Mouse (Mus musculus): ENCODE measurements around the gene Grap. TPM values are rescaled to one million over a fixed set of nuclear protein-coding genes. Genes with fewer than 3 reads are reported as not detected.
A peak's percentile ranks its signal among the peaks of the same experiment; 100 is the strongest.

Gene Grap
- total RNA-seq, 2 experiments from 2014 or later, result 6.7 to 9.2 TPM

DNA sequence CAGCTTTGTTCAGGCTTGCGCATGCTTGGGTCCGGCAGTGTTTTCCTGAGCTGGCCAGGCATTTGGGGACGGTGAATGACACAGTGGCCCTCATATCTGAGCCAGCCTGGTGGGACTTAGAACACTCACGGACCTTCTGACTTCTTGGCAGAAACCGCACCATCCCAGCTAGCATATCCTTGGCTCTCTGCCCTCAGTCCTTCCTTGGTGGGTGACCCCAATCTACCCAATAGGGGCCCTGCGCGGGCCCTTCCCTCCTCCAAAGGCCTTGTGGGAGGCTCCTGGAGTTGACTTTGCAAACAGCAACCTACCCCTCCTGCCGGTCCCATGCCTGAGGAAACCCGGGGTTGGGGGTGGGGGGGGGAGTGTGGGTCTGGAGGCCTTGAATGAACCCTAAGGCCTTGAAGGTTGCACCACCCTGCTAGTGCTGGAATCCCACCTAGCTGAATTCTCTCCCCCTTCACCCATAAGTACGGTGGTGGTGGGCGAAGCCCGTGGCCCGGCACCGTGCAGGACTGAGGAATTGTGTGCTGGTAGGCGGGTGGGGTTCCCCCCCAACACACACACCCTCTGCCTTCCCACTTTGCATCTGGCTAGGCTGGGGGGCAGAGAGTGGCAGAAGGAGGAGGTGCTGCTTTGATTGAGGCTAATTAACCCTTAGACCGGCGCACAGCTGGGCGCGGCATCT, 21.2 kb downstream of the Grap start:
- intact Hi-C loops (cut with DNase I), result no loop called here
- DNase-seq (ENCODE audit: low spot score in 2 of 2), result no peak

DNA sequence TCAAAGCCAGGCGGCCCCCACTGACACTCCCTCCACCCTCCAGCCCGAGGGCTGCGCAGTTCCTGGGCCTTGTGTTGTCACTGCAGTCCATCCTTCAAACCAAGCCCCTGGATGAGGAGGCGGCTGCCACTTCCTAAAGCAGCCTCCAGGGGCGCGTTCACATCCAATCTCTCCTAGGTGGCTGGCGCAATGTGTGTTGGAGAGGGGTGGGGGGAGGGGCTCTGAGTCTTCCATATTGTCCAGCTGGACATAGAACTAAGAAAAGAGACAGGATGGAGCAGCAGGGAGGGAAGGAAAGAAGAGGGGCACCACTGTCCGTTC, 21.7 kb downstream of the Grap start:
- intact Hi-C loops (cut with DNase I), result no loop called here
- DNase-seq (ENCODE audit: low spot score in 2 of 2), result peak in 1 of 2 experiments; percentile 62

DNA sequence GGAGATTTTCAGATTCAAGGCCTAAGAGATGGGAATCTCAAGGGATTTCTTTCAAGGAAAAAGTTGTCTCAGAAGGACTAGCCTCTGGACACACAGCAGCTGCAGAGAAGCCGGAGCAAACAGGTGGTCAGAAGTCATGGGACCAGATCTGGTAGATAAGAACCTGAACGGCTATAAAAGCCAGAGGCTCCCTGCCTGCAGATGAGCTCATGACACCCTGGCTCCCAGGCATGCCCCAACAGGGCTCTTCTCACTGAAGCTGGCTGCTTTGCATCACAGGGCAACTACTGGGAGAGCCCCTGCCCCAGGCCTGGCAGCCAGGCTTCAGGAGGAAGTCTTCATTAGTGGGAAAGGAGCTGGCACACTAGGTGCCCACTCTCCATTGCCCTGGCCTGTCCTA, 22.3 kb downstream of the Grap start:
- intact Hi-C loops (cut with DNase I), result no loop called here
- DNase-seq (ENCODE audit: low spot score in 2 of 2), result no peak

DNA sequence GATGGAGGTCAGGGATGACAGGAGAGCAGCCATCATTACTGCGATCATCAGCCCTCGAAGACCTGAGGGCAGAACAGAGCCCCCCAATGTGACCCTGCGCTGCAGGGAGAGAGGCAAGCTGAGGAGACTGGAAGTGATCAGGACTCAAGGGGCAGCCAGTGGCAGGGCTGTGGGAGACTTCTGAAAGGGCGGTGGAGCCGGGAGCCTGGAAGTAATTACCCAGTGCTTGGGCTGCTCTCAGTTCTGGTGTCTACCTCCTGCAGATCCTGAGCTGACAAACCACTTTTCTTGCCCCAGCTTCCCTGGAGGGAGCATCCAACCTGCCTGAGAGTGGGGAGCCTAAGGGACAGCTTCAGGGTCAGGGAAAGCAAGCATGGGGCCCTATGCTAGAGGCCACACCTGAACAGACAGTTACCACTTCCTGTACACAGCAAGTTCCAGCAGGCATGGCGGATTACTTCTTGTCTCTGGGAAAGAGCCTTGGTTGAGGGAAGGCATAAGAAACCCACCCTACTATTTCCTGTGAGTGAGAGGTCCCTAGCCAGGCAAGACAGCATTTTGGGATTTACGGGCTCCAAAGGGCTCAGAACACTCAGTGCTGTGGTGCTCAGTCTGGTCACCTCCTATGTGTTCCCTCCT, 23.3 kb downstream of the Grap start:
- no peak for DNase-seq (ENCODE audit: low spot score in 2 of 2)
- intact Hi-C loops (cut with DNase I), result no loop called here

DNA sequence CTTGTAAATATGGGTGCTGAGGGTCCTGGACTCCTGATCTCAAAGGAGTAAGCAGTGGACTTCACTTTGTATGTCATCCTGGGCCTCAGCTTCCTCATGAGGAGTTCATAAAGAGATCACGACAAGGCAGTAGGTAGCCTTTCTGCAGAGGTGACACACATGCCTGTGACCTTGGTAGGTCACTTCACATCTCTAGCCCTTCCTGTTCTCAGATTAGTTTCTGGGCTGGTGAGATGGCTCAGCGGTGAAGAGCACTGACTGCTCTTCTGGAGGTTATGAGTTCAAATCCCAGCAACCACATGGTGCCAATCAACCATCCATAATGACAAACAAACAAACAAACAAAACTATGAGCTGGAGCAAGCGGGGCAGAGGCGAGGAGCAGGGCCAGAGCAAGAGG, 24.6 kb downstream of the Grap start:
- no peak for DNase-seq (ENCODE audit: low spot score in 2 of 2)
- intact Hi-C loops (cut with DNase I), result no loop called here

DNA sequence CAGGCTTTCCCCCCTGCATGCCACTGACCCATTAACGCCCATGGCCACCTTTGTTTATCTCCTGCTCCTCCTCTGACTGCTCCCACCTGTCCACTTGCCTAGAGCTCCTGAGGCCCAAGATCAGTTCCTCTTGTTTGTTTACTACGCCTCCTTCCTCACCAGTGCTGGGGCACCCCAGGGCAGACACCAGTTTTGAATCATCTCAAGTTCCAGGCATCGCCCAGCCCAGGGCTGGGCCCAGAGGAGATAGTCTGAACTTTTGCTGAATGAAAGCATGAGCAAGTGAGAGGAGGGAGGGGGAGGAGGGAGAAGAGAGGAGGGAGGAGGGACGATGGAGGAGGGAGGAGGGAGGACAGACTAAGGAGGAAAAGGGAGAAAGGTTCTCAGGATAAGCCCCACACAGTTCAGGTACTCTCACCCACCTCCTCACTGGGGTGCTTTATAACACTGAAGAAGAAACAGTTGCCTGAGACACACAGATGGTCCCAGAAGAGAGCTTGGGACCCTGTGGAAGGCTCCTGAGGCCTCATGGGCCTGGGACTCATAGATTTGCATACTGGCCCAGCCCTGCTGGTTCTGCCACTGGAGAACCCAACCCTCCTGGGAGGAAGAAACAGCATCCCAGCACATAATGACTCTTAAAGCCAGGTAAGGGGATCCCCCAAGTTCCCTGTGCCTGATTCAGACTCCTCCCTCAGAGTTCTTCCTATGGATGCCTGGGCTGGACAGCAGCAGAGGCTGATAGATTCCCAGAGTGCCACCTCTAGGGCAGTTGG, 26.2 kb downstream of the Grap start:
- intact Hi-C loops (cut with DNase I), result no loop called here
- DNase-seq (ENCODE audit: low spot score in 2 of 2), result no peak

DNA sequence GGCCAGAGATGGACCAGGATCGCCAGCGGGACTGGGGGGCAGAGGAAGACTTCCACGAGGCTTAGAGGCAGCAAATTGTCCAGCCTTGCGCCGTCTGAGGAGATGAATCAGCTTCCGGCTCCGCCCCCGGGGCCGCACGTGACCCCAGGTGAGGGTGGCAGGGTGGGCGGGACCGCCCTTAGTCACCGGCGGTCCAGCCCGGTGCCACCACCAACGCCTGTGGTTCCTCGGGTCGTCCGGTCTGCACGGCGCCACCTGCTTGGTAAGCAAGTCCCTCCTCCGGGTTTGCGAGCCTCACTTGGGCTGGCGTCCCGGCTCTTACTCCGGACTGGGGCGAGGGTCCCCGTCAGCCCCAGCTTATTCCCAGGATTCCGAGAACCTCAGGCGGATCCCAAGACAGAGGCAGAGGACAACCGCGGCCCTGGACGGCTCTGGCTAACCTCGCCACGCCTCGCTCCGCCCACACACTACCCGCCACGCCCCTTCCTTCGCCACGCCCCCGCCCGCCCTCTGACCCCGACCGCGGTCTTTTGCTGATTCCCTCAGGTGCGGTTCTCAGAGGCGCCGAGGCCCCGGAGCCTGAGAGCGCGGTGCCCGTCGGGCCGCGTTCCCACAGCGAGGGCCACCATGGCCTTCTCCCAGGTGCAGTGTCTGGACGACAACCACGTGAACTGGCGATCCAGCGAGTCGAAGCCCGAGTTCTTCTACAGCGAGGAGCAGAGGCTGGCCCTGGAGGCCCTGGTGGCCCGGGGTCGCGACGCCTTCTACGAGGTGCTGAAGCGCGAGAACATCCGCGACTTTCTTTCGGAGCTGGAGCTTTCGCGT, 31.1 kb downstream of the Grap start, which contains the start of gene Fam83g:
TSS of gene Fam83g (plus strand) at position 185 of the 825 bp plus-strand sequence.
- no peak for DNase-seq (ENCODE audit: low spot score in 2 of 2)
- intact Hi-C loops (cut with DNase I), result no loop called here

DNA sequence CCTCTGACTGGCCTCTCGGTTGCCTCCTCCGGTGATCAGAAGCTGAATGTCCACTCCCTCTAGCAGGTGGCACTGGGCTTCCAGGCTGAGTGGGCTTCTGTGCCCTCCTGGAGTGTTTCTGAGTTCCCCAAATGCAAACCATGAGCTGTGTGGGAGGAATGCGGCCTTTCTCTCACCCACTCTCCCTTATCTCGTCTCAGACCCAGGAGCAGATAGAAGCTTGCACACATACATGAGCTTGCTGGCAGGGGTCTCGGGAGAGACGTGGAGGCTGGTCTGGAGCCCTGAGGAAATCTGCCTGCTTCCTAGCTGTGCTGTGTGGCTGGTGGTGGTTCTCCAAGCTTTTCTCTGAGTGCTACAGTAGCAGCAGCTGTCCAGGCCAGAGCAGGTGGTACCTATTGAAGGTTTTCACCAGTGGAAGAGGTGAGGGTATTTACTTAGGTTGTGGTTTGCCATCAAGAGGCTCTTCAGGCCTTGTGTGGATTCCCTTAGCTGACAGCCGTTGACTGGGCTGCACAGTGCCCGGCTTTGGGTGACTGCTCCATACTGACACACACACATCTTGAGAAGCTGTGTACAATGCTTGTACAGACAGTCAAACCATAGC, 32.2 kb downstream of the Grap start:
- intact Hi-C loops (cut with DNase I), result no loop called here
- DNase-seq (ENCODE audit: low spot score in 2 of 2), result no peak

DNA sequence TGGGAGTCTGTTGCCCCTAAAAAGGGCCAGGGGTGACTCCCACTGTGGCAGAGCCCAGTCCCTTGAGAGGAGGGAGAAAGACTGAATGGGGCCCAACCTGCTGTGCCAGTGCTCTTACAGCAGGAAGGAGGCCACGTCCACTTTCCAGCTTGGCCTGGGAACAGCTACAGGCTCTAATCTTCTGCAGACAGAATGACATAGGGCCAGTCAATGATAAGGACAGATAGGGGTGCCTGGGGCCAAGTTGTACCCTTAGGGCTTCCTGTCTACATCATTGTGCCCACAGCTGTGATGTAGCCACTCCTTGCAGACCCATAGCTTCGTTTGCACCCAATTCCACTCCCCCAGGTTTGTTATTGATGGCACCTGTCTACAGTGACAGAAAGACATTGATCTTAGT, 33.1 kb downstream of the Grap start:
- intact Hi-C loops (cut with DNase I), result no loop called here
- no peak for DNase-seq (ENCODE audit: low spot score in 2 of 2)

DNA sequence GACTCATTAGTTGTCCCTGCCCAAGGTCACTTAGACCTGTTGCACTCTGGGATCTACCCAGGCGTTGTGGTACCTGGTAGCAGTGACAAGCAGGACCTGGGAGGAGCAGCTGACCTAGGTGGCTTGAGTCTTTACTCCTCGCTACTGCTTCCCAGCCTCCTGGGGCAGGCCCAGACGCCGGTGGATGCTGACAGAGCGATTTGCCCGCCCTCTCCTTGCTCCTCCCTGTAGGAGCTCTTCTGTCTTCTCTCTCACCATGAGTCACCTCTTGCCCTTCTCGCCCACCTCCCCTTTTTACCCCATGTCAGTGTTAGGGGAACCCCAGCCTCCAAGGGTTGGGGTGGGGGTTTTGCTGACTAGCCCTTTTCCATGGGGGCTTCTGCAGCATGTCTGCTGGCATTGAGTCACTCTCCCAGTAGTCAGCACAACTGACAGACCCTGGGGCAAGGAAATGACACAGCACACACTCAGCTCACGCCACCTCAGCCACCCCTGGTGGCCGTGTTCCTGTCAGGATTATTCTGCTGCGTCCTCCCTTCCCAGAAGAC, 33.9 kb downstream of the Grap start:
- intact Hi-C loops (cut with DNase I), result no loop called here
- no peak for DNase-seq (ENCODE audit: low spot score in 2 of 2)

DNA sequence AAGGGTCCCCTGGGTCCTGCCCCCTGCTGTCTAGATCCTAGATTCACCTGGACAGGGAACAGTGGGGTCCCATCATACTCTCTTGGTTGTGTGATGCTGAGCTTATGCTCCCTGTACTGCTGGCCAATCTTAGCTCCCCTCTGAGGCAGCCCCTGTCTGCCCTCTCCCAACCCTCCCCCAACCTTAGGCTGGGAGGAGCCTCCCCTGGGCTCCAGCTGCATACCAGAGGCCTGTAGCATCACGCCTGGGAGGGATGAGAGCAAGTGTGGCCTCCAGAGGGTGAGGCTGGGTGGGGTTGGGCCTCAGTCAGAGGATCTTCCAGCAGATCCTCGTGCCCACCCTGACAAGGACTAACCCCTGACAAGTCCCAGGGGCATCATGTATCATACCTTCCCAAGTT, 34.5 kb downstream of the Grap start:
- intact Hi-C loops (cut with DNase I), result no loop called here
- DNase-seq (ENCODE audit: low spot score in 2 of 2), result no peak

DNA sequence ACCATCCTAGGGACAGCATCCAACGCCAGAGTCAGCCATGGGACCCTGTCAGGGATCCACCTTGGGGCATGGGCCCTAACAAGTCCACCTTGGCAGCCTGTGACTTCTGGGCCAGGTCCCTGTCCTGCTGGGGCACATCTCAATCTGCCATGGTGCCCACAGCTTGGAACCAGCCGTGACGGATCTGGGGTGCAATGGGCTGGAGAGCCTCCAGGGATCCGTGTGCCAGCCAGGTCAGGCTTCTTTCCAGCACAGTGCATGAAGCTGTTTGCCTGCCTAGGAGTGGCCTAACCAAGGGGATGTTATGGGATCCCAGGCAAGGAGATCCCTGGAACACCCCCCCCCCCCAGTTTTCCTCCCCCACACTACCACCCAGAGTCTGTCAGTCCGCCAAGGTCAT, 39.9 kb downstream of the Grap start:
- DNase-seq (ENCODE audit: low spot score in 2 of 2), result no peak
- intact Hi-C loops (cut with DNase I), result no loop called here

DNA sequence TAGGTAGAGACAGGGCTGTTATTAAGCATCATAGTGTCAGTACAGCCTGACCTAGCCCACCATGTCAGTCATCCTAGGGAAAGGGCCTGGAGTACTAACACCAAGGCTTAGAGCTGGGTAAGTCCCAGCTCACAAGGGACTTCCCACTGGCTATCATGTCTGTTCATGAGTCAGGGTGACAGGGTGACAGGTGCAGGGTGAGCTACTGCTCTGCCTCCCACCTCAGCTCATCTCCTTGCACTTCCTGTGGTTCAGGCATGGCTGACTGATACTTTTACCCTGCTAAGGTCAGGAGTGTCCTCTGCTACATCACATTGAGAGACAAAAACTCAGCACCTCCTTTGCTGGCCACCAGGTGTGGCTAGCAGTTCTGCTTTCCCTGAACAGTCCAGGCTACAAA, 45.8 kb downstream of the Grap start:
- DNase-seq (ENCODE audit: low spot score in 2 of 2), result no peak
- intact Hi-C loops (cut with DNase I), result no loop called here

DNA sequence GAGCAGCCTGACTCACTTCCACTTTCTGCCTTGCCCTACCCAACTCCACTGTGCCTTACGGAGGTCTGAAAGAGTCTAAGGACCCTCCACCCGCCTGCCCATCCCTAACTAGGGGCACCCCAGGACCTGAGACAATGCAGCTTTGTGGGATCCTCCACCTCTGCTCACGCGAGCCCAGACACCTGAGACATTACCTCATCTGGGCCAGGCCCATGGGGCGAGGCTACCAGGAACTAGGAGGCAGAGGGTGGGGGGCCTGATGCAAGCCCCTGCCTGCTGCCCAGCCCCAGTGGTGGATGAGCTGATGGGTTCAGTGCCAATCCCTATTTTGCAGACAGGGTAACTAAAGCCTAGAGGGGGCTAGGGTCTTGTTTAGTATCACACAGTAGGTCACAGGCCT, 46.4 kb downstream of the Grap start:
- intact Hi-C loops (cut with DNase I), result no loop called here
- DNase-seq (ENCODE audit: low spot score in 2 of 2), result no peak

DNA sequence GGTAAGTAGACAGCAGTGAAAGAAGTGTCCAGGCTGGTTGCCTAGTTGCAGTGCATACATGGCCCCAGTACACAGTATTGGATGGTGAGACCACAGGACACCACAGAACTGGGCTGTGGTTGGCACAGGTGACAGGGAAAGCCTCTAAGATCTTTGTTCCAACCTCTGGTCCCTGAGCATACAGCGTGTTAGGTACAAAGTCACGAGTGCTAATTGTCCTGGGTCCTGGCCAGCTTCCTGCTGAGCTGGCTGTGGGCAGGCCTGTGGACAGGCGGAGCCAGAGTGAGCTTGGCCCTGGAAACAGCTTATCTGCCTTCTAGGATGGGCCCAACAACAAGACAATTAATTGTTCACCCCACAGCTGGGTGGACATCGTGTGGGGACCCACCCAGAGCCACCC, 46.9 kb downstream of the Grap start:
- DNase-seq (ENCODE audit: low spot score in 2 of 2), result no peak
- intact Hi-C loops (cut with DNase I), result no loop called here

DNA sequence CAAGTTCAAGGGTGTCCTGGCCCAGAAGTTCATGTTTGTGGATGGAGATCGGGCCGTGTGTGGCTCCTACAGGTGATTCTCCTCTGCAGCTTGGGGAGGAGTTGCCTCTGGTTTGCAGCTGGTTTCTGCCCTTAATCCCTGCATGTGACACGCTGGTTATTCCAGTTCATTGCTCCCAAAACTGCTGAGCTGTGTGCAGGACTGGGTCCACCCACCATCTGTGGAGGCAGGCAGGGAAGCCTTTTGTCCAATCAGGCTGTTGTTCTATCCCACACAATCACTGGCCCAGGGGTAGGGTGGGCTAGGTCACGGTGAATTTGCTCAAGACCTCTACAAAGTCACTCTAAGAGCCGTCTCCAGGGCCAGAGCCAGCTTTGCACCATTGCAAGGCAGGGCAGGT, 48.6 kb downstream of the Grap start:
- intact Hi-C loops (cut with DNase I), result no loop called here
- no peak for DNase-seq (ENCODE audit: low spot score in 2 of 2)

DNA sequence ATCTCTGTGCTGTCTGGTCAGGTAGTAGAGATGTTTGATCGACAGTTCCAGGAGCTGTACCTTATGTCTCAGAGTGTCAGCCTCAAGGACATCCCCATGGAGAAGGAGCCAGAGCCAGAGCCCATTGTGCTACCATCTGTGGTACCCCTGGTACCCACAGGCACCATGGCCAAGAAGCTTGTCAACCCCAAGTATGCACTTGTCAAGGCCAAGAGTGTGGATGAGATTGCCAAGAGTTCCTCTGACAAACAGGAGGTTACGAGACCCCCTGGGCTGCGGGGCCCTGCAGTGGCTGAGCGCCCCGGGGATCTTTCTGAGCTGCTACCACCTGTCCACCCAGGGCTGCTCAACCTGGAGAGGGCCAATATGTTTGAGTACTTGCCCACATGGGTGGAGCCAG, 49.4 kb downstream of the Grap start:
- DNase-seq (ENCODE audit: low spot score in 2 of 2), result no peak
- intact Hi-C loops (cut with DNase I), result no loop called here

DNA sequence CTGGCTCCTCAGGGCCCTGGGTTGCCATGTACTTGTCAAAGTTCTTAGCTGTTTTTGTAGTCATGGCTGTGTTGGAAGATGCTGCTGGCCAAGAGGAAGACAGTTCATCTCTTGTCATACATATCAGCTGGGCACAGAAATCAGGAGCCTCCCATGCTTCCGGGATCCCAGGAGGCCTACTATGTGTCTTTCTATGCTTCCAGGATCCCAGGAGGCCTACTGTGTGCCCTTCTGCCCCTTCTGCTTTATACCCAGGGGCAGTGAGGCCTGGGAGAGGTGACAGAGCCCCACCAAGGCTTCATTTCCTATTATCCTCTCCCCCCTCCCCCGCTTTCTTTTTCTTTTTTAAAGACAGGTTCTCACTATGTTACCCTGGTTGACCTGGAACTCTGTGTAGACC, 52.5 kb downstream of the Grap start:
- intact Hi-C loops (cut with DNase I), result no loop called here
- no peak for DNase-seq (ENCODE audit: low spot score in 2 of 2)

DNA sequence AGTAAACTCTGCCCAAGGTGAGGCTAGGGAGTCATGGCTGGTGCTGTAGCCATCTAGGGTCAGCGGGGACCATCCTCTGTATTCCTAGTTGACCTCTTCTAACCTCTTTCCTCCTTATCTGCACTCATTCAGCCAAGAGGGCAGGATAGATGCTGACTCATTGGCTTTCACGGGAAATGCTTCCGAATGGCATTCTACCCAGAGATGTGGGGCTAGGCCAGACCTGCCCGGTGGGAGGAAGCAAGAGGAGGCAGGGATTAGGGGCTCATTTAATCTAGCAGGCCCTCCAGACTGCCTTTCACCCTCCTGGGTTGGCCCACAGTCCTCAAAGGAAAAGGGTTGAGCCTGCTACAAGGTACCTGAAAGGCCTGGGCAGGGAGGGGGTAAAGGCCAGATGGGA, 53.2 kb downstream of the Grap start:
- DNase-seq (ENCODE audit: low spot score in 2 of 2), result no peak
- intact Hi-C loops (cut with DNase I), result no loop called here

All from left cerebral cortex, postnatal 14 days (tissue).